Mouse (Mus musculus) gastrocnemius, adult 18-20 months (tissue): ENCODE measurements around the gene C77080. TPM values are rescaled to one million over a fixed set of nuclear protein-coding genes. Genes with fewer than 3 reads are reported as not detected.

Source experiments
- DNase-seq: peaks from one replicate; pipeline ENCODE4 v3.0.0; 2021; ENCODE audit warnings: low spot score
- total RNA-seq, 2 experiments: library from RNA; stranded (reverse); gene quantifications; 2 replicates each; pipeline ENCODE4 v1.2.3; 2021

The C77080 gene
- total RNA-seq, 2 experiments from 2014 or later = 1.4 to 1.8 TPM

- DNase-seq = no peak
Measured at GRCm38 (mm10) chr4:129239075-129239474, 22.1 kb downstream of the C77080 start.

- DNase-seq = no peak
Measured at GRCm38 (mm10) chr4:129238579-129239016, 22.6 kb downstream of the C77080 start.

DNA sequence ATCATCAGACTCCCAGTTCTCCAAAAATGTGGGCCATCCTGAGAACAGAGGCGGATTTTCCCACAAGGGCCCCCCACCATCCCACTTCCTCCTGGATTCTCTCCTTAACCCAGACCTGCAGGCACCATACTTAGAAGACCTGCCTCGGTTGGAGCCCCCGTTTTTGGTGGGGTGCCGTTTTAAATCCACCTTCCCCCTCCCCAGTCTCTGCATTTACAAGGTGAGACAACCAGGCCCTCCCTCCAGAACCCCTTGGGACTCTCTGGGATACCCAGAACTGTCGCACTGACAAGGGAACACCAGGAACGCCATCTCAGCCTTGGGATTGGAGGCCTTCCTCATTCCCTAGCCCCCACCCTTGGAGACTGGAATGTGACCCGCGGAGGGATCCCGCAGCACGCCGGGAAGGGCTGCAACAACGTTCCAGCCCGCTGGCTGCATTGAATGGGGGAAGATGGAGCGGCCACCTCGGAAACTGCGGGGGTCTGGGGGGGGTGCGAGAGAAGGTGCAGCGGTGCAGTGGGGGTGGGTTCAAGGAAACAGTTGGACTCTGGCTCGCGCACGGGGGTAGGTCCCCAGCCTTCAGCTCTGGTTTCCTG lies 23.3 kb downstream of the C77080 start:
- no peak for DNase-seq

DNA sequence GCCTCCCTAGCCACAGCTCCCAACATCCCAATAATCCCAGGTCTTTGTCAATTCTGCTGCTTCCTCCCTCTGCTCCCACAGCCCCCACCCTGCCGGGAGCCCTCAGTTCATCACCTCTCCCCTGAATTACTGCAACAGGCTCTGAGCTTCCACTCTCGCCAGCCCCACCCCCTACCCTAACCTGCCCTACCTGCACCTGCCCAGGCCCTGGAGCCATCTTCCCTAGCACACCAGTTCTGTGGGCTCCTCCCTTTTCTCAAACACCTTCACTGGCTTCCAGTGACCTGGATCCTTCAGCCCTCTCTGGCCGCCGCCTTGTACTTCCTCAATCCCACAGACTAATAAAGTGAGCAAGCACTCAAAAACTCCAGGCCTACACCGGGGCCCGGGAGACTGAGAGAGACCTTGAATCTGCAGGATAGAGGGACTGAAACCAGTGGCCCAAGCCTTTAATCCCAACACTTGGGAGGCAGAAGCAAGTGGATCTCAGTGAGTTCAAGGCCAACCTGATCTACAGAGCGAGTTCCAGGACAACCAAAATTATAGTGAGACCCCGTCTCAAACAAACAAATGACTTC lies 24.9 kb downstream of the C77080 start:
- no peak for DNase-seq

DNA sequence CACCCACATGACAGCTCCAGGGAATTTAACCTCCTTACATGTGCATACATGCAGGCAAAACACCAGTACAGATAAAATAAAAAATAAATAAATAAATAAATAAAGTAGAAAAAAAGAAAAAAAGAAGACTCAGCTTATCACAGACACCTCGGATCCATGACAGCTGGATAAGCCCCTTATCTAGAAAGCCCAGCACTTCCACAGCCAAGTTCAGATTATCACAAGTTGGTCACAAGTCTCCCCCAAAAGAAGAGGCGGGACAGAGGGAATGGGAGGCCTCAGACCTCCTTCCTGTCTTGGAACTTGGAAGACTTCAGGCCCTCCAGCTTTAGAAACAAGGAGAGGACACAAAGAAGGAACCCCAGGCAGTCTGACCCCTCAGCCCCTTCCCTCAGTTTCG lies 26.1 kb downstream of the C77080 start:
- DNase-seq = no peak

GRCm38 (mm10) chr4:129234488-129234887 lies 26.7 kb downstream of the C77080 start:
- no peak for DNase-seq

GRCm38 (mm10) chr4:129232561-129233360 lies 28.4 kb downstream of the C77080 start:
- DNase-seq = no peak

DNA sequence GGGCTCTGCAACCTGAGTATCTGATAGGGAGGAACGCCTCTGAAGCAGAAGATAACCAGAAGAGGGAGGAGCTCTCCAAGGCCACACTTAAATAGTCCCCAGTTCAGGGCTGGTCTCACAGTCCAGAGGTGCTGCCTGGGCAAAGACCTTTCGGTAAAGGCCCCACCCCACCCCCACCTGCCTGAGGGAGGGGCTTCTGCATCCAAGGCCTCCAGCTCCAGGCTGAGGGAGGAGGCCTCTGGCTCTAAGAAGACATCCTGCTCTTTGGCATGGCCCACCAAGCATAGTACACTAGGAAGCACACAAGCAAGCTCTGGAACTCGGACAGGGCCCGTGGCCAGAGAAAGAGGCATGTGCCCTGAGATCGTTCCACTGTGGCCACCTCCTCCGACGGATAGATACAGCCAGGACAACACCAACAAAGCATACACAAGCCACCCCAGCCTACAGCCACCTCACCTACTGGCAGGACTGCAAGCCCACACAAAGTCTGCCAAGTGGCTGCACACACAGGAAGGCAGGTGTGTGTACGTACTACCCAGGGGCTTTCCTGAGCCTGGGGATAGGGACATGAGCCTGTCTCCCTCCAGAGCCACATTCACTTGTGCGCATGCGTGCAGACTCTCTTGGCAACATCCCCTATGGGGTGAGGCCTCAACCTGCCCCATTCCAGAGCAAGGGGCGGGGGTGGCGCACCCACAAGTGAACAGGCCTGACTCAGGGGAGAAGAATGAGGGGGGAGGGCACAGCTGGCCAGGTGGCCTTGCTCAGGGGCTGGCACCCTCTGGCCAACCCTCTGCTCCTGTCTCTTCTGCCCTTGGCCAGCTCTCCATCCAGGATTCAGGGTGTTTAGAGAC lies 29.4 kb downstream of the C77080 start:
- no peak for DNase-seq

GRCm38 (mm10) chr4:129230926-129231325 lies 30.3 kb downstream of the C77080 start:
- DNase-seq = no peak

- no peak for DNase-seq
Measured at GRCm38 (mm10) chr4:129227985-129228381, 33.2 kb downstream of the C77080 start.

DNA sequence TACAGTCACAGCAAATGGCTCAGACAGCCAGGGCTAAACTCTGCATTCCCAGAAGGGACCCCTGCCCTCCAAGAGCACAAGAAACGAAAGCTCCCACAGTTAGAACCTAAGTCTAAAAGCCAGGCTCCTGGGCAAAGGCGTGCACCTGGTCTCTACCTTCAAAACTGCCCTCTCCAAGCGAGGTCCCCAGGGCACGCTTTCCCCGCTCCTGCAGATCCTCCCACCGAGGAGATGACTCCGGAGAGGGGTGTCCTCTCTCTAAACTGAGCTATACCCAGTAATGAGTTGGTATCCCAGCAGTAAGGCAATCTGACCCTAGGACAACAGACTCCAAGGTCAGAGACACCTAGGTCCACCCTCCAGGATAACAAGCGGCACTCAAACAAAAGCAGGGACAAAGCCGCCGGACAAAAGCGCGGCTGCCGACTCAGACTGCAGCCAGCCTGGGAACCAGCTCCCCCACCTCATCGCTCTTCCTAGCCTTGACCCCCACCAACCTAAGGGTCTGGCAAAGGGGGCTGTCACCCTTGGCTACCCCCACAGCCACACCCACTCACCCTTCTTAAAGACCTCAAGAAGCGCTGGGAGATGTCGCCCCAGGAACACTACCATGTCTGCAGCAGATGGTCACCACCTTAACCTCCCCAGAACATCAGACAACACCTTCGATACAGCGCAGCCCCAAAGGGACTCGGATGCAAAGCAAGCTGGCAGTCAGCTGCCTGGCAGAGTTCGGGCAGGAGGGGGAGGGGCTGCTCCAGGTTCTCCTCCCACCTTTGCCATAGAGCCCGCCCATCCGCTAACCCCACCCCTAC lies 33.8 kb downstream of the C77080 start:
- DNase-seq = no peak

GRCm38 (mm10) chr4:129226441-129226963 lies 34.7 kb downstream of the C77080 start:
- DNase-seq = no peak

DNA sequence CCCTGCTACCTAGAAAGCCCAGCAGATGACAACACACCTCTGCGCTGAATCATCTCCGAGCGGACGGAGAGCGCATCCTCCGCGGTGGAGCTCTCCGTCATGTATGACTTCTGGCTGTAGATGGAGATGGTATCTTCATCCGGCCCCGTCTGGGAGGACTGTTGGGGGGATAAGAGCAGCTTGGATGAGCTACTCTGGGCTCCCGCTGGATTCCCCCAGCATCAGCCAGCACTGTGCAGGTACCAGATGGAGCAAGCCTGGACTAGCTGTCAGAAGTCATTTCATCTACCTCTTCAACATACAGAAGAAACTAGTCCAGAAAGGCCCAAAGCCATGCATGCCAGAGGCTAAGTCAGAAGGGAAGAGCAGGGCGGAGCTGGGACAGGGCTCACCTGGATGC lies 35.9 kb downstream of the C77080 start:
- no peak for DNase-seq

- peak; percentile 19 for DNase-seq
Measured at GRCm38 (mm10) chr4:129223421-129224281, 37.6 kb downstream of the C77080 start.

DNA sequence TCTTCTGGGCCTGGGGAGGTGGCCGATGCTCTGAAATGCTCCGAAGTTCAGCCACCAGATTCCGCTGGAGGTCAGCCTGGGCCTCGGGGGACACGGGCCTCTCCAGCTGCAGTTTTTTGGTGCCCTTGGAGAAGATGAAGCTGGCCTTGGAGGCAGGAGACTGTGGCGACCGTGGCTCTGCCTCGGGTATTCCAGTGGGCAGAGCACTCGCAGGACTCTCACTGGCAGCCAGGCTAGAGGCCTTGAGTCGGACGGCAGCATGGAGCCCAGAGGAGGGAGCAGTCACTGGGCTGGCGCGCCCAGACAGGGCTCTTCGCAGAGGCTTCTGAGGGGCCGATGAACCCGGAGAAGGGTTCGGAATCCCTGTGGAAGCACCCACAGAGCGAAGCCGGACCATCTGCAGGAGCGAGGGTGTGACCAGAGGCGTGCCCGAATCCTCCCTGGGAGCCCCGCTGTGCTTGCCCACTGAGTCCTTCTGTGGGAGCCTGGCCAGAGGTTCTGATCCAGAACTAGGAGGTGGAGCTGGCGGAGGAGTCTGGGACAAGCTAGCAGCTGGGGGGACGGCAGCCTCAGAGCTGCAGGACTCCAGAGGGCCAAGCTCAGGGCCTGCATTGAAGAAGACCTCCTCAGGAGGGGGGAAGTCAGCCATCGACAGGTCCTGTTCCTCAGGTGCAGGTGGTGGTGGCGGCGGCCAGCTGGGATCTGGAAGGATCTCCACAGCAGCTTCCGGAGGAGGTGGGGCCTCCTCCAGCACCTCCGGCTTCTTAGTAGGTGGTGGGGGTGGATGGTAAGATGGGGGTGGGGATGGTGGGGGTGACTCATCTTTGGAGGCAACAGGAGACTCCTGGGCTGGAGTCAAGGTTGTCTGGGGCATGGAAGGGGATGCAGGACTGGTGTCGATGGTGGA lies 38.9 kb downstream of the C77080 start:
- DNase-seq = peak; percentile 33

DNA sequence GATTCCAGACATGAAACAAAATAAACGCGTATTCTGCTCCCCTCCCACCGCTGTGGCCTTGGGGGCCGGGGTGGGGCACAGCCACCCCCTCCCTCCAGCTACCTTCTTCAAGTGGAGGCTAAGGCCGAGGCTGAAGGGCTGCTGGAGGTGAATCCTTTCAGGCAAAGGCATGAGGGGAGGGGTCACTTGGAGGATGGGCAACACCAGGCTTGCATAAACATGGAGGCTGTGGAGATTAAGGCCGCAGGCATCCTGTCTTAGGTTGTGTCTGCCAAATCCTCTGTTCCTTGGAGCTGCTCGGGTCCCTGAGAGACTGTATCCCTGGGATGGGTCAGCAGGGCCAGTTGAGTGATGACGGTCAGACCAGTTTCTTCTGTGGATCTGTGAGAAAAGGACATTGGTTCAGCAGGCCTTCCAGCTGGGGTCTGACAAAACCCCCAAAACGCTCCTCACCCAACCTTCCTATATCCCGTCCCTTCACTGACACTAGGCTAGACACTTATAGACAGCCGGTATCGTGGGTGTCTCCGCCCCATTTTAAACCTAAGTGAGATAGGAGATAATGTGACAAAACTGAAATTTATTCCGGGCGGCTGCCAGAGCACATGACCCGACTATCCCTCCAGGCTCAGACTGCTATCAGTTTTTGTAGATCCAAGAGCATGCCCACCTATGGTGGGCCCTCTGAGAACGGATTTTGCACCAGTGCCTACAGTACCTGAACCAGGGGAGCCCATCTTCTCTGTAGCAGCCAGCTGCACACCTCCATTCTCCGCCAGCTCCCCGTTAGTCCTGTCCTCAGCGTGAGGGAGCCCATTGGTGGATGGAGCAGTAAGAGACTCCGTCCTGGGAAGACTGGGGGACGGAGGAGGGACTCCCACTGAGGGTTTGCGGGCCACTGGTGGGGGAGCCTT lies 39.9 kb downstream of the C77080 start:
- no peak for DNase-seq

DNA sequence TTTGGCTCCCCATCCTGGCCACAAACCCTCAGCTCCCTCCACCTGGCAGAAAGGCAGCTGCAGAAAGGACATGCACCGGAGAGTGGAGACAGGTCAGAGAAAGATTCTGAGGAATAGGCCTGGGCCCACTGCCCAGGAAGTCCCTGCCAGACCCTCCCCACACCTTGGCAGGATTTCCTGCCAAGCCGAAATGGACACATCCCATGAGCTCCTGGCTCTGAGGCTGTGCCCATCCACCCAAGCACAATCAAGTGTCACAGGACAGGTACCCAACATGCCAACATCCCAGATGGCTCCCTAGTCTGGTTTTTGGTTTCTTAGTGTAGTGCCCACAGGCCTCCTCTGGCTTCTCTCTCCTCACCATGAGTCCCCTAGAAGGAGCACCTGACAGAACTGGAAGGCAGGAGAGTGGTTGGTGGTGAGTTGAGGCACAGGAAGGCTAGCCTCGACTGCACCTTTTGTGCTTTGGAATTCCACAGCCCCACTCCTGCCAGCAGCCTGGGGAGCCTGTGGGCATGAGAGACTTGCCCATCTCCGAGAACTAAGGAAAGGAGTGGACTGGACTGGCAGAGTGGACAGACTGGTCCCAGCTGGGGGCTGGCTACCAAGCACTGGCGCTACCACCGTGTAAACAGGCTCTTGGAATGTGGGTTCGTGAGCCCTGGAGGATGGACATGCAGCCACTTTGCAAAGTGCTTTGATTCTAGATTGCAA lies 40.7 kb downstream of the C77080 start:
- DNase-seq = no peak
